Mouse (Mus musculus): ENCODE data around the gene Mrvi1. TPM values are rescaled to one million over a fixed set of nuclear protein-coding genes. Genes with fewer than 3 reads are reported as not detected.

Mrvi1 gene
- polyA plus RNA-seq, 1 experiment from 2014 or later: 1.9 TPM

DNA sequence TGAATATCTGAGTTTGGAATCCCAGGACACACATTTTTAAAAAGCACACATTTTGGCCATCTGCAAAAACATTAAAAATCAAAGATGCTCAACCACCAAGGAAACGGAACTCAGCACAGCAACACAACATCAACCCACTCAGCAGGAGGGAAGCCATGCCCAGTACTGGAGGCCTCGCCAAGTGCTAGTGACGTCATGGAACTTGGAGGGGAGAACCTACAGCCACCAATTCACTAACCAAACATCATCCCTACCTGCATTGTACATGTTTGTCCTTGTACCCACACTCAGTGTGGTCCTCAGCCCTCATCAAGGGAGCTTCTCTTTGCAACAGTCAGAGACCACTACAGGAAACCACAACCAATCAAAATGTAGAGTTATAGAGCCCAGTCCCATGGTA, 16.9 kb downstream of the Mrvi1 start:
- H3K36me3 ChIP-seq (ENCODE audit: control insufficient read depth, insufficient read depth, low read length): no peaks in the 10 kb centered on the region
- 74% methylated on average over 3 of the region's 3 CpGs for WGBS
- H3K27ac ChIP-seq (ENCODE audit: low read depth, low read length): no peak overlapping the region
- no peaks in the 10 kb centered on the region for H3K27me3 ChIP-seq (ENCODE audit: control insufficient read depth, insufficient read depth, low read length)
- H3K9ac ChIP-seq (ENCODE audit: low read length): no peak overlapping the region
- H3K4me1 ChIP-seq (ENCODE audit: control insufficient read depth, insufficient read depth, low read length): no peaks in the 10 kb centered on the region
- ATAC-seq (ENCODE audit: low FRiP score) (no peak), DNase-seq (ENCODE audit: low spot score, missing footprints) (no peak)
- no peak overlapping the region for H3K4me2 ChIP-seq
- H3K9me3 ChIP-seq (ENCODE audit: control insufficient read depth, low read length): no peaks in the 10 kb centered on the region
- no peak overlapping the region for H3K4me3 ChIP-seq (ENCODE audit: low read depth, low read length)

DNA sequence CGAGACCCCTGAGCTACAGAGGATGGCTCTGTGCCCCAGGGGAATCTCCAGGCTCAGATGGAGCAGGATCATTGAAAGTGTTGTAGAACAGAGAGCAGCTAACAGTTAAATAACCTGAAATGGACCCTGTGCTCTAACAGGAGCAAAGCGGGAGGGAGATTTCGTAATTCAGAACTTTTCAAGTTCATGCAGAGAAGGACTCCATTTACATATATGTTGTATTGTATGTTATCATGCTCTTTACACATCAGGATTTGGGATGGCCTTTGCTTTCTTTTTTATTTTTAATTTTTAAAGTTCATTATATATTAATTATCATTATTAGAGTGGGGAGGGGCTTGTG, 18.6 kb downstream of the Mrvi1 start:
- Histone ChIP-seq H3K27me3 (ENCODE audit: control insufficient read depth, insufficient read depth, low read length) (no peaks in the 10 kb centered on the region), H3K4me3 (ENCODE audit: low read depth, low read length) (no peak overlapping the region), H3K27ac (ENCODE audit: low read depth, low read length) (no peak overlapping the region), H3K4me1 (ENCODE audit: control insufficient read depth, insufficient read depth, low read length) (no peaks in the 10 kb centered on the region), H3K9ac (ENCODE audit: low read length) (no peak overlapping the region), H3K9me3 (ENCODE audit: control insufficient read depth, low read length) (no peaks in the 10 kb centered on the region), H3K36me3 (ENCODE audit: control insufficient read depth, insufficient read depth, low read length) (no peaks in the 10 kb centered on the region), H3K4me2 (no peak overlapping the region)
- ATAC-seq (ENCODE audit: low FRiP score): no peak
- 78% methylated on average over 3 of the region's 3 CpGs for WGBS
- no peak for DNase-seq (ENCODE audit: low spot score, missing footprints)

DNA sequence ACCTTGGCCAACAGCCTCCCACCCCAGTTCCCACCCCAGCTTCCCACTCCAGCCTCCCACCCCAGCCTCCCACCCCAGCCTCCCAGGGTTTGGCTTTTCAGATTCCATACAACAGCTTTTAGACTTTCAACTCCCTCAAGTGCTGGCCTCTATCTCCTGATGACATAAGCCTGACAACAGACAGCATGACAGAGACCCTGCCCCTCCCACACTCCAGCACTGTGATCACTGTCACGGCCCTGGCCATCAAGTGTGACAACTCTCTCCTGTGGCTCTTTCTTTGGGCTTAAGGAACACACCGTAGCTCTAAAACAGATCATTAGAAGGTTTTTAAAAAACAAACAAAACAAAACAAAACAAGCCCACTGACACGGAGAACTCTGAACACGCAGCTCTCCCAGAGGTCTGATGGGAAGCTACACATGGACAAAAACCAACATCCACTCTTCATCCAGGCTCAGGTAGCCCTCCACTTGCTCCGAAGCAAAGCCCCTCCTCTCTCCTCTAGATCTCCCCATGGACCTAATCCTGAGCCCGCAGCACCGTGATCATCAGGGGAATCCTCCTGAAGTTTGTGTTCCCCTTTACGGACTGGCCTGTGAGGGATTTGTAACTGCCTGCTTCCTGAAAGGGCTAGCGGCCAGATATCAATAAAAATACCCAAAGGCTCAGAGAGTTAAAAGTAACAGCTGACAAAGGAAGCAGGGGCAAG, 19.2 kb downstream of the Mrvi1 start:
- ATAC-seq (ENCODE audit: low FRiP score): no peak
- H3K4me2 ChIP-seq: no peak overlapping the region
- DNase-seq (ENCODE audit: low spot score, missing footprints): no peak
- H3K4me1 ChIP-seq (ENCODE audit: control insufficient read depth, insufficient read depth, low read length): no peaks in the 10 kb centered on the region
- H3K4me3 ChIP-seq (ENCODE audit: low read depth, low read length): no peak overlapping the region
- H3K9ac ChIP-seq (ENCODE audit: low read length): no peak overlapping the region
- no peaks in the 10 kb centered on the region for H3K36me3 ChIP-seq (ENCODE audit: control insufficient read depth, insufficient read depth, low read length)
- H3K9me3 ChIP-seq (ENCODE audit: control insufficient read depth, low read length): no peaks in the 10 kb centered on the region
- H3K27ac ChIP-seq (ENCODE audit: low read depth, low read length): no peak overlapping the region
- WGBS: 62% methylated on average over 9 of the region's 9 CpGs
- H3K27me3 ChIP-seq (ENCODE audit: control insufficient read depth, insufficient read depth, low read length): no peaks in the 10 kb centered on the region

DNA sequence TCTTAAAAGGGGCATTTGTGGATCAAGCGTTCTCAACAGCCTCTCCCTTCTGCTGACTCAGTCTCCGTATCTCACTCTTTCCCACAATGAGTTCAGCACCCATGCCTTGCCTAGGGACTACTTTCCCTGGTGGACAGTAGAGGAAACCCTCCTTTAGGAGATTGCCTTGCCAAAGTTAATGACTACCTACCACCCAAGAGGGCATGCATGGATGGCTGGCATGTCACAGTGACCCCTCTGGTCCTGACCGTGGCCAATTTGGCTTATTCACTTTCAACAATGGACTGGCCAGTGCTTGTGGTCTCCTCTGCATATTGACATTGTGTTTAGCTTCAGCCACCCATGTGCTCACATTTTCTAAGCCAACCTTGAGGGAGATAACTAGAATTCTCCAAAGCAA, 19.8 kb downstream of the Mrvi1 start:
- DNase-seq (ENCODE audit: low spot score, missing footprints) (no peak), ATAC-seq (ENCODE audit: low FRiP score) (no peak)
- Histone ChIP-seq H3K27me3 (ENCODE audit: control insufficient read depth, insufficient read depth, low read length) (no peaks in the 10 kb centered on the region), H3K9me3 (ENCODE audit: control insufficient read depth, low read length) (no peaks in the 10 kb centered on the region), H3K36me3 (ENCODE audit: control insufficient read depth, insufficient read depth, low read length) (no peaks in the 10 kb centered on the region), H3K4me3 (ENCODE audit: low read depth, low read length) (no peak overlapping the region), H3K4me1 (ENCODE audit: control insufficient read depth, insufficient read depth, low read length) (no peaks in the 10 kb centered on the region), H3K27ac (ENCODE audit: low read depth, low read length) (no peak overlapping the region), H3K4me2 (no peak overlapping the region), H3K9ac (ENCODE audit: low read length) (no peak overlapping the region)
- WGBS: 88% methylated on average over 3 of the region's 3 CpGs

DNA sequence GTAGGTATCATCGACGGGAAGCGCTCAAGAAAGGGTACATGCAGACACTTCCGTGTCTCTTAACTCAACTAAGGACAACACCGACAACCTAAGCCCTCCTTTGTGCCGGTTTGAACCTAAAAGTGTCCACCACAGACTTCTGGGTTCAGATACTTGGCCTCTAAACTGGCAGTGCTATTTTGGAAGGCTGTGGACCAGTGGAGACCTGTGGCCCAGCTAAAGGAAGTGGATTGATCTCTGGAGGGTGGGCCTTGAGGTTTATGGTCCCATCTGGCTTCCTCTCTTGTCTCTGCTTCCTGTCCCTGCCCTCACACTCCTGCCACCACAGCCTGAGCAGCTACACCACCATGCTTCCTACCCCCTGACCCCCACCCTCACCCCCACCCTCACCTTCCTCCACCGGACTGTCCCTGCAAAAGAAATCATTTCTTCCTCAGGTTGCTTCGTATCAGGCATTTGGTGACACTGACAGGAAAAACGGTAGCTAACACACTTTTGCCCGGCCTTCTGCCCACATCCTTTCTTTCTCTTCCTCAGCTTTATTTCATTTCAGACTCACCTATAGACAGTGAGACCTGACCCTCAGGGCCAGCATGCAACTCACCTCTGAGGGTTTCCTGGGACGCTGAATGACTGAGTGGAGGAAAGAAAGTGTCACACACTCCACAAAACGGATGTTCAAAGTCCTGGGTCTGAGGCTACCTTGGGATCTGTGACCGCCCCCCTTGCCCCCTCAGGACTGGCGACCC, 25.7 kb downstream of the Mrvi1 start:
- Histone ChIP-seq H3K36me3 (ENCODE audit: control insufficient read depth, insufficient read depth, low read length) (no peaks in the 10 kb centered on the region), H3K9me3 (ENCODE audit: control insufficient read depth, low read length) (no peaks in the 10 kb centered on the region), H3K27ac (ENCODE audit: low read depth, low read length) (no peak overlapping the region), H3K4me3 (ENCODE audit: low read depth, low read length) (no peak overlapping the region), H3K4me1 (ENCODE audit: control insufficient read depth, insufficient read depth, low read length) (no peaks in the 10 kb centered on the region), H3K4me2 (no peak overlapping the region), H3K27me3 (ENCODE audit: control insufficient read depth, insufficient read depth, low read length) (no peaks in the 10 kb centered on the region), H3K9ac (ENCODE audit: low read length) (no peak overlapping the region)
- no peak for DNase-seq (ENCODE audit: low spot score, missing footprints)
- WGBS: 91% methylated on average over 14 of the region's 14 CpGs
- no peak for ATAC-seq (ENCODE audit: low FRiP score)

DNA sequence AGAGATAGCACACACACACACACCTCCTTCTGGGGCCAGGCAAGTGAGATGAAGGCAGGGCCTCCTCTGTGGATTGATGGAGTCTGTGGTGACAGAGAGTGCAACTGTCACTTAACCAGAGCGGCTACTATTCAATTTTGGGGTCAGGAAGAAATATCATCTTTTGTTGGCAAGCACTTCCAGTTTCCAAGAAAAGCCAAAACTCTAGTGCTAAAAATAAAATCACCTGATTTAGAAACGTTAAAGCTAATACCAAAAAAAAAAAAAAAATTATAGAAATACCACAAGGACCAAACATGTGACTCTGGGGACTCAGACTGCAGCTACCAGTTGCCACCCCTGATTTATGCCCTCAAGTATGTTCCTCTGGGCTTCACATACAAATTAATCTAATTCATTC, 26.7 kb downstream of the Mrvi1 start:
- Histone ChIP-seq H3K4me2 (no peak overlapping the region), H3K27ac (ENCODE audit: low read depth, low read length) (no peak overlapping the region), H3K4me1 (ENCODE audit: control insufficient read depth, insufficient read depth, low read length) (no peaks in the 10 kb centered on the region), H3K36me3 (ENCODE audit: control insufficient read depth, insufficient read depth, low read length) (no peaks in the 10 kb centered on the region), H3K9ac (ENCODE audit: low read length) (no peak overlapping the region), H3K4me3 (ENCODE audit: low read depth, low read length) (no peak overlapping the region), H3K27me3 (ENCODE audit: control insufficient read depth, insufficient read depth, low read length) (no peaks in the 10 kb centered on the region), H3K9me3 (ENCODE audit: control insufficient read depth, low read length) (no peaks in the 10 kb centered on the region)
- DNase-seq (ENCODE audit: low spot score, missing footprints) (no peak), ATAC-seq (ENCODE audit: low FRiP score) (no peak)
- 77% methylated on average over 2 of the region's 2 CpGs for WGBS

DNA sequence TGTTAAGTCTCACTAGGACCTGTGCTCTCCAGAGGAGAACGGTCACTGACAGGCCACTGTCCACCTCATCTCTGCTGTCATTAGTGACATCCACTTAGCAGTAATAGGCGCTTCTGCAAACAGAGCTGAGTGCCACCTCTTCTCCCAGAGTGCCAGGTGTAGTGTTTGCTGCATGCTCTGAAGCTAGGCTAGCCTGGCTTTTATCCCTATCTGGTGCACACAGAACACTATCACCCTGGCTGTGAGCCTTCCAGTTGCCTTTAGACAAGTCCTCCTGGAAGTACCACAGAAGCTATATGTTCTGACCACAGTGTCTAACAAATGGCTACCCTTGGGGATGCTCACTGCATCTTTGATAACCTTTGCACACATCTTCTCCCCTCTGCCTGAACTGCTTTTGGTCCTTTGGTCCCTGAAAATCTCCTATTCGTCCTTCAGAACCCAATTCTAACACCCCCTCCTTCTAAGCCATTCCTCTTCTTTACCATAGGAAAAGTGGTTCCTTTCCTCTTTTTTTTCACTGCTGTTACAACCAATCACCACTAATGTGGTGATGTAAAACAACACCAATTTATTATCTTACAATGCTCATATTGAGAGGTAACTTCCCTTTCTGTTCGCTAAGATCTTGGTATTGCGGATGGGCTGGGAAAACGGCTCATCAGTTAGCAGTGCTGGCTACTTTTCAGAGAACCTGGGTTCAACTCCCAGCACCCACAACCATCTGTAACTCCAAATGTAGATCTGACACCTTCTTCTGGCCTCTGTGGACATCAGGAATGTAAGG, 28.0 kb downstream of the Mrvi1 start:
- WGBS: 87% methylated on average over 6 of the region's 6 CpGs
- H3K9ac ChIP-seq (ENCODE audit: low read length): no peak overlapping the region

DNA sequence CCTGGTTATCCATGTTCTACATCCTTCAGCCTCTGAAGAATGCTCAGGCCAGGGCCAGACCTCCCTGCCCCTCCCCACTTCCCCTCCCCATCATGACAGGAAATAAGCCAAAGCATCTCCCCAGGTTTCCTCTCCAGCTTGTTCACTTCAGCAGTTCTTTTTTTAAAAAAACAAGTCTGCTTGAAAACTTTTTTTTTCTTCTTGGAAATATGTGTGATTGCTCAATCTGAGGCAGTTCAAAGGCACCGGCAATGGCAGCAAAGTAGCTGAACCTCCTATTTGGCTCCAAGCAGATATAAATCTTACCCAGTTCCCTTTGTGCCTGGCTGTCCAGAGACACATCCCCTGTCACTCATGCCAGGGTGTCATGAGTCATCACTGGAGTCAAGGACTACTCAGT, 29.1 kb downstream of the Mrvi1 start:
- Histone ChIP-seq H3K9me3 (ENCODE audit: control insufficient read depth, low read length) (no peaks in the 10 kb centered on the region), H3K27me3 (ENCODE audit: control insufficient read depth, insufficient read depth, low read length) (no peaks in the 10 kb centered on the region), H3K4me2 (no peak overlapping the region), H3K4me3 (ENCODE audit: low read depth, low read length) (no peak overlapping the region), H3K36me3 (ENCODE audit: control insufficient read depth, insufficient read depth, low read length) (no peaks in the 10 kb centered on the region), H3K27ac (ENCODE audit: low read depth, low read length) (no peak overlapping the region), H3K9ac (ENCODE audit: low read length) (no peak overlapping the region), H3K4me1 (ENCODE audit: control insufficient read depth, insufficient read depth, low read length) (no peaks in the 10 kb centered on the region)
- ATAC-seq (ENCODE audit: low FRiP score) (no peak), DNase-seq (ENCODE audit: low spot score, missing footprints) (no peak)
- 87% methylated on average over 1 of the region's 1 CpGs for WGBS

More for the DNA sequence above, 28.0 kb downstream of the Mrvi1 start:
- DNase-seq (ENCODE audit: low spot score, missing footprints) (no peak), ATAC-seq (ENCODE audit: low FRiP score) (no peak)
- Histone ChIP-seq H3K27me3 (ENCODE audit: control insufficient read depth, insufficient read depth, low read length) (no peaks in the 10 kb centered on the region), H3K4me3 (ENCODE audit: low read depth, low read length) (no peak overlapping the region), H3K27ac (ENCODE audit: low read depth, low read length) (no peak overlapping the region), H3K9me3 (ENCODE audit: control insufficient read depth, low read length) (no peaks in the 10 kb centered on the region), H3K4me2 (no peak overlapping the region), H3K36me3 (ENCODE audit: control insufficient read depth, insufficient read depth, low read length) (no peaks in the 10 kb centered on the region), H3K4me1 (ENCODE audit: control insufficient read depth, insufficient read depth, low read length) (no peaks in the 10 kb centered on the region)

DNA sequence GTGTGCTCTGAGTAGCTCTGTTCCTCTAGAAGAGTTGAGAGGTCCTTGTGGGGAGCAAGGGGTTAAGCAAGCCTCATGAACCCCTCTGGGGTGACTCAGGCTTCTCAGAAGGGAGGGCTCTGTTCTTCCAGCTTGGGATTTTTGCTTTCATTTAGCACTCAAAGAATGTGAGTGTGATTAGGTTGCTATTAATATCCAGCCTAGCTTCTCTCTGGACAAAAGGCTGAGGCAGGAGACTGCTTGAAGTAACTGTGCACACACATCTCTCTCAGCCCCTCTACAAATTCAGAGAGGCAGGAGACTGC, 31.7 kb downstream of the Mrvi1 start:
- no peak overlapping the region for H3K4me3 ChIP-seq (ENCODE audit: low read depth, low read length)
- no peaks in the 10 kb centered on the region for H3K27me3 ChIP-seq (ENCODE audit: control insufficient read depth, insufficient read depth, low read length)
- no peak overlapping the region for H3K4me2 ChIP-seq
- no peaks in the 10 kb centered on the region for H3K36me3 ChIP-seq (ENCODE audit: control insufficient read depth, insufficient read depth, low read length)
- no peaks in the 10 kb centered on the region for H3K9me3 ChIP-seq (ENCODE audit: control insufficient read depth, low read length)
- no peak for DNase-seq (ENCODE audit: low spot score, missing footprints)
- no peak for ATAC-seq (ENCODE audit: low FRiP score)
- no peaks in the 10 kb centered on the region for H3K4me1 ChIP-seq (ENCODE audit: control insufficient read depth, insufficient read depth, low read length)
- H3K27ac ChIP-seq (ENCODE audit: low read depth, low read length): no peak overlapping the region
- H3K9ac ChIP-seq (ENCODE audit: low read length): no peak overlapping the region
